Mouse (Mus musculus): ENCODE data around the gene Pxylp1. TPM values are rescaled to one million over a fixed set of nuclear protein-coding genes. Genes with fewer than 3 reads are reported as not detected.
A peak's percentile ranks its signal among the peaks of the same experiment; 100 is the strongest.

Pxylp1 gene
- polyA plus RNA-seq, 1 experiment from 2014 or later = 25.6 TPM

DNA sequence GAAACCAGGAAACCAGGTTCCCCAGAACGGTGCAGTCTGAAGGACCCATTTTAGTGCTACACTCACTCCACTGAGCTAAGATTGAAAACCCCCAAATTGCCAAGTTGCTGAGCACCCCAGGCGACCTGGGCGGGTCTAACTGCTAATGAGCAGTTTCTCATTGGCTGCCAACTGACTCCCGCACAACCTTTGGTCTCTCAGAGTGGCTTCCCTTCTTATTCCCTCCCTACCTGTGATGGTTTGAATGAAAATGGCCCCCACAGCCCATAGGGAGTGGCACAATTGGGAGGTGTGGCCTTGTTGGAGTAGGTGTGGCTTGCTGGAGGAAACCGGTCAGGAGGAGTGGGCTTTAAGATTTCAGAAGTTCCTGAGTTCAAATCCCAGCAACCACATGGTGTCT lies 58.9 kb downstream of the Pxylp1 start:
- Histone ChIP-seq H3K27ac (peak overlapping the region; percentile 31; the same call in 1 of the 2 replicates), H3K27me3 (no peaks in the 10 kb centered on the region), H3K4me1 (peaks cover 24% of the 10 kb centered on the region), H3K4me2 (replicated peaks) (no peak overlapping the region), H3K9me3 (no peaks in the 10 kb centered on the region), H3K36me3 (no peaks in the 10 kb centered on the region), H3K9ac (no peak overlapping the region), H3K4me3 (no peak overlapping the region)
- 51% methylated on average over 5 of the region's 5 CpGs for WGBS
- no peak for ATAC-seq (ENCODE audit: insufficient number of reproducible peaks, insufficient read depth, low FRiP score, low TSS enrichment)

DNA sequence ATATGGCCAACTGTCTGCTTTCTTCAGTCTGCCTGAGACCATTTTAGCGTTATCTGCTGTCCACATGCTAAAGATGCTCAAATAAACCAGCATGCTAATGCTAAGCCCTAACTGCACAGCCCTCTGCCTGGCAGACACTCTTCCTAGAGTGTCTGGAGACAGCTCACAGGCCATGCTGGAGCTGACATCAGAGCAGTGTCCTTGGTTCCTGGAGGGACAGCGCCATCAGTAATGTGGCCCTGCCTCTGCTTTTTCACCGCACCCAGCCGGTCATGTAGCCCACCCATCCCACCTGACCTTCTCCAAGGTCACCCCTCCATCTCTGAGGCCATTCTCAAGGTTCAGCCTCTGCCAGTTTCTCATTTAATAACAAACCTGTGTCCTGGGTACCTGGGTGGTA lies 60.0 kb downstream of the Pxylp1 start:
- H3K27me3 ChIP-seq = no peaks in the 10 kb centered on the region
- no peaks in the 10 kb centered on the region for H3K36me3 ChIP-seq
- H3K27ac ChIP-seq = no peak overlapping the region
- H3K4me1 ChIP-seq = peaks cover 23% of the 10 kb centered on the region
- no peak overlapping the region for H3K4me3 ChIP-seq
- no peak overlapping the region for H3K4me2 ChIP-seq (replicated peaks)
- no peak overlapping the region for H3K9ac ChIP-seq
- 64% methylated on average over 4 of the region's 4 CpGs for WGBS
- no peak for ATAC-seq (ENCODE audit: insufficient number of reproducible peaks, insufficient read depth, low FRiP score, low TSS enrichment)
- no peaks in the 10 kb centered on the region for H3K9me3 ChIP-seq

DNA sequence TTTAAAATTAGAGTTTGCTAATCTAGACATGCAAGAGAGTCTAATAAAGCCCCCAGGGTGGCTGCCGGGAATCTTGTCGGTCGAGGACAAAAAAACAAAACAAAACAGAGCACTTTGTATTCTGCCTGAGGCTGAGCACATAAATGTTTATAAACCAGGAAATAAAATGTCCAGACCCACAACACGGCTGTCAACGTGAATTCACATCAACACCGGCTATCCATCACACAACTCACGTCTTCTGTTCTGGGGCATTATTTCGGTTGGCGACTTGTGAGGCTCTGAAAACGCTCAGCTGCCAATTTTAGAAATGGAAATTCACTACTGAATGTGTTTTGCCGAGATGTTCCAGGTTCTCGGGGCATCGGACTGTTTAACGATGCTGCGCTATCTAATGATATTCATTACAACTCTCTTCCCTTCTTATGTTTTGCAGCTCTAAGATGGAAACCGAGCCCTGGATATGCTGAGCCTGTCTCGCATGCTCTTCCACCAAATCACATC lies 61.6 kb downstream of the Pxylp1 start:
- H3K4me3 ChIP-seq = no peak overlapping the region

DNA sequence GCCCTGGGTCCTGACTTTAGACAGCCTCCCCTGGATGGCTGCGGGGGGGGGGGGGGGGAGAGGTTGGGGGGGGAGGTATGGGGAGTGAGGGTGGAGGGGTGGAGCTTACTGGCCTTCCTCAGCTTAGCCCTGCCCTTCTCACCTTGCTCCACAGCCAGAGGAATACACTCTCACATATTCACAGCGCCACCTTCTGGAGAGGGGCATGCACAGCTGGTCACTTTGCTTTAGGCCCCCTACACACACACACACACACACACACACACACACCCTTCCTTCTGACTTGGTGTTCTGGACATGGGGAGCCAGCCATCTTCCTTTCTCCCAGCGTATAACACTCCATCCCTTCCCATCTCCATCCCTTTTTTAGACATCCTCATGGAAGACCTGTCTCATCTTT lies 62.8 kb downstream of the Pxylp1 start:
- WGBS = 70% methylated on average over 2 of the region's 3 CpGs
- Histone ChIP-seq H3K4me2 (replicated peaks) (no peak overlapping the region), H3K9me3 (no peaks in the 10 kb centered on the region), H3K4me1 (peaks cover 20% of the 10 kb centered on the region), H3K27ac (no peak overlapping the region), H3K9ac (no peak overlapping the region), H3K27me3 (no peaks in the 10 kb centered on the region; the same call in 1 of the 2 replicates), H3K36me3 (peaks cover 5% of the 10 kb centered on the region; the same call in 1 of the 2 replicates), H3K4me3 (no peak overlapping the region)
- ATAC-seq (ENCODE audit: insufficient number of reproducible peaks, insufficient read depth, low FRiP score, low TSS enrichment) = no peak

More for the DNA sequence above, 61.6 kb downstream of the Pxylp1 start:
- ATAC-seq (ENCODE audit: insufficient number of reproducible peaks, insufficient read depth, low FRiP score, low TSS enrichment) = no peak
- H3K9ac ChIP-seq = no peak overlapping the region
- H3K4me2 ChIP-seq (replicated peaks) = no peak overlapping the region
- H3K9me3 ChIP-seq = no peaks in the 10 kb centered on the region
- no peaks in the 10 kb centered on the region; the same call in 1 of the 2 replicates for H3K27me3 ChIP-seq
- no peak overlapping the region for H3K27ac ChIP-seq
- peaks cover 20% of the 10 kb centered on the region for H3K4me1 ChIP-seq
- 66% methylated on average over 17 of the region's 17 CpGs for WGBS
- H3K36me3 ChIP-seq = no peaks in the 10 kb centered on the region

DNA sequence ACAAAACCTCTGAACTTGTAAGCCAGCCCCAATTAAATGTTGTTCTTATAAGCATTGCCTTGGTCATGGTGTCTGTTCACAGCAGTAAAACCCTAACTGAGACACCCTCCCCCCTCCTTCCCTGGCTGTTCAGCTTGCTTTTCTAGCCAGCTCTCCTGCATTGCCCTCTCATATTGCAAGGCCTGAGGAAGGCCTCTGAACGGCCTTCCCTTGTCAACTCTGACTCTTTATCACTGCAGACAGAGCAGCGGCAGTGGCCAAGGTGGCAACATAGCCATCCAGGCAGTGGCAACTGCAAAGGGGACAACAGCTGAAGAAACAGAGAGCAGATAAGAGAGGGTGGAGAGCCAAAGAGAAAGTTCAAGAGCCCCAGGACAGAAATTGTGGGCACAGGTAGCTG lies 64.4 kb downstream of the Pxylp1 start:
- Histone ChIP-seq H3K27me3 (no peaks in the 10 kb centered on the region; the same call in 1 of the 2 replicates), H3K4me2 (replicated peaks) (no peak overlapping the region), H3K36me3 (peaks cover 9% of the 10 kb centered on the region; the same call in 1 of the 2 replicates), H3K27ac (no peak overlapping the region), H3K4me3 (no peak overlapping the region), H3K4me1 (peaks cover 18% of the 10 kb centered on the region), H3K9me3 (no peaks in the 10 kb centered on the region), H3K9ac (no peak overlapping the region)
- WGBS = 55% methylated on average over 2 of the region's 2 CpGs
- no peak for ATAC-seq (ENCODE audit: insufficient number of reproducible peaks, insufficient read depth, low FRiP score, low TSS enrichment)

DNA sequence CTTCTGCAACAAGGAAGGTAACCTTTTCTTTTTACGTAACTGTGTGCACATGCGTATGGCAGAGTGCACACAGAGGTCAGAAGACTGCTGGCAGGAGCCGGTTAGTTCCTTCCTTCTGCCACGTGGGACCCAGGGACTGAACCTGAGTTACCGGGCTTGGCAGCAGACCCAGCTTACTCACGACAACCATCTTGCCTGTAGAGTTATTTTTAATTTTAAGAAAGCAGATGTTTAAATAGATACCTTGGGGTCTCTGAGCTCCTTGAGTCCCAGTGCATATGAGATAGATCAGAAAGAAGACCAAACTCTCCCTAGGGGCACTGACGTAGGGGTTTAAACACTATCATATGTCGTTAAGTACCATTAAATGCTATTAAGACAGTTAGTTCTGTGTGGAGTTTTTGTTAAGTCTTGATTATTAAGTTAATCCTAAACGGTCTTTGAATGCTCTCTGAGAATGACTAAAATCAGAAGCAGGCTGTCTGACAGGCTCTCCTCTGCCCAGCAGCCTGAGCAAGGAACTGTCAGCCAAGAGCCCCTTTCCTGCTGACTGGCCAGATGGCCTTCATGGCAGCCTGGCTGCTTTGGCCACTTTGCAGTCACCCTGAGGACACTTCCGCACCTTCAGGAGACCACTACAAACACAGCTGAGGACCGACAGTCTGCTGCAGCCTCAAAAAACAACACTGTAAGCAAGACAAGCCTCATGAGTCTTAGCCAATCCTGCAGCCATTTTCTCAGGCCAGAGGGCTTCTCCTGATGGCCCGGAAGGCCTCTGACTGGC lies 65.3 kb downstream of the Pxylp1 start:
- no peak overlapping the region for H3K4me3 ChIP-seq
- no peaks in the 10 kb centered on the region; the same call in 1 of the 2 replicates for H3K27me3 ChIP-seq
- H3K4me1 ChIP-seq = peaks cover 11% of the 10 kb centered on the region
- no peaks in the 10 kb centered on the region for H3K9me3 ChIP-seq
- H3K4me2 ChIP-seq (replicated peaks) = no peak overlapping the region
- no peak for ATAC-seq (ENCODE audit: insufficient number of reproducible peaks, insufficient read depth, low FRiP score, low TSS enrichment)
- H3K36me3 ChIP-seq = peaks cover 9% of the 10 kb centered on the region; the same call in 1 of the 2 replicates
- H3K9ac ChIP-seq = no peak overlapping the region
- WGBS = 32% methylated on average over 12 of the region's 12 CpGs
- peak overlapping the region; percentile 55 for H3K27ac ChIP-seq

DNA sequence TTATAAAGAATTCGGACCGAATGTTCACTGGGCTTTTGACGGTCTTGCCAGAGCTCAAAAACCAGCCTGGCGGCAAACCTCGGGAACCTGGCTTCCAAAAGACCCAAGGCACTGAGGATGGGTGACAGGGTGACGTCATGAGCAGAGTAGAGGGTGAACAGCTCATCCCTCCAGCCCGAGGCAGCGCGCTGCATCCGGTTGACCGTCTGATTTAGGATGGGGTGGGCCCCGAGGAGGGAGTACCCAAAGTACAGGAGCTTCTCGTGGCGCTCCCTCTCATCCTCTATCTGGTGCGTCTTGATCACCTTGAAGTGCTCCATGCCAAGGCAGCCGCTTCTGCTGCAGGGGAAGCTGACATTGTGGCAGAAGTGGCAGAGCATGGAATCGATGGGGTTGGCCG lies 67.6 kb downstream of the Pxylp1 start:
- H3K27me3 ChIP-seq = no peaks in the 10 kb centered on the region; the same call in 1 of the 2 replicates
- H3K27ac ChIP-seq = no peak overlapping the region
- ATAC-seq (ENCODE audit: insufficient number of reproducible peaks, insufficient read depth, low FRiP score, low TSS enrichment) = no peak
- H3K9me3 ChIP-seq = no peaks in the 10 kb centered on the region
- H3K4me3 ChIP-seq = no peak overlapping the region
- 96% methylated on average over 18 of the region's 18 CpGs for WGBS
- no peak overlapping the region for H3K4me2 ChIP-seq (replicated peaks)
- peaks cover 9% of the 10 kb centered on the region; the same call in 1 of the 2 replicates for H3K36me3 ChIP-seq
- H3K9ac ChIP-seq = no peak overlapping the region
- H3K4me1 ChIP-seq = peaks cover 11% of the 10 kb centered on the region

DNA sequence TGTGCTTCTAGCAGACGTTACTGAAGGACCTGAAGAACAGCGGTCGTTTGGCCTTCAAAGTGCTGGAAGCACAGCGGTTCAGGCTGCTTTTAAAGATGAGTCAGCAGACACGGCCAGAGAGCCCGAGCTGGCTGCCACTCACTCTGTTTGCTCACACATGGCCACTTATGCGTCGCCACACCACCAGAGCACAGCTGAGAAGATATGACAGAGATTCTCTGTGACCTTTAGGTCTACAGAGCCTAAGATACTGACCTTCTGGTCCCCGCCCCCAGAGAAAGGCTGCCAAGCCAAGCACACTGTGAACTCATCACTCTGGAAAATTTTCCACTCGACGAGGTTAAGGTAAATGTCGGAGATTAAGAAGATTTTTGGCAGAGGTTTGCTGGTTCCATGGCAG lies 68.4 kb downstream of the Pxylp1 start:
- no peak for ATAC-seq (ENCODE audit: insufficient number of reproducible peaks, insufficient read depth, low FRiP score, low TSS enrichment)
- H3K9ac ChIP-seq = no peak overlapping the region
- H3K27ac ChIP-seq = no peak overlapping the region
- H3K4me3 ChIP-seq = no peak overlapping the region
- H3K27me3 ChIP-seq = no peaks in the 10 kb centered on the region; the same call in 1 of the 2 replicates
- peaks cover 9% of the 10 kb centered on the region; the same call in 1 of the 2 replicates for H3K36me3 ChIP-seq
- no peaks in the 10 kb centered on the region for H3K9me3 ChIP-seq
- WGBS = 83% methylated on average over 12 of the region's 12 CpGs
- H3K4me1 ChIP-seq = peaks cover 11% of the 10 kb centered on the region
- no peak overlapping the region for H3K4me2 ChIP-seq (replicated peaks)

DNA sequence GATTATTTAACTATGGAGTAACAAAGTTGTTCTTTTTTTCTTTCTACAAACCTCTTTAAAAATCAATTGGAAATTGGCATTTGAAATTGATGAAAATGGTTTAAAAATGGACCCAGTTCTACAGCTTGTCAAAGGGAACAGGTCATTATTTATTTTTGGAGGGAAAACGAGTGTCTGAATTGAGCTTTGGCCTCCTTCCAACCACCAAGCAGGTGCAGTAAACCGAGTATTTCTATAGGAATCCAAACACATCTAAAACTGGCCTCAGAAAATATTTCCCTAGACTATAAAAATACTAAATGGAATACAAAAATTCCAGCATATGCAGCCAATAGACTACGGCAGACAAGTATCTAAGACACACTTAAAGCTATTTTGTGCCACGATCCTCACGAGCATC lies 68.9 kb downstream of the Pxylp1 start:
- no peak for ATAC-seq (ENCODE audit: insufficient number of reproducible peaks, insufficient read depth, low FRiP score, low TSS enrichment)
- H3K4me3 ChIP-seq = no peak overlapping the region
- H3K9me3 ChIP-seq = no peaks in the 10 kb centered on the region
- 68% methylated on average over 5 of the region's 5 CpGs for WGBS
- H3K36me3 ChIP-seq = peaks cover 9% of the 10 kb centered on the region; the same call in 1 of the 2 replicates
- H3K27ac ChIP-seq = no peak overlapping the region
- no peaks in the 10 kb centered on the region; the same call in 1 of the 2 replicates for H3K27me3 ChIP-seq
- no peak overlapping the region for H3K4me2 ChIP-seq (replicated peaks)
- no peak overlapping the region for H3K9ac ChIP-seq
- peaks cover 14% of the 10 kb centered on the region for H3K4me1 ChIP-seq

DNA sequence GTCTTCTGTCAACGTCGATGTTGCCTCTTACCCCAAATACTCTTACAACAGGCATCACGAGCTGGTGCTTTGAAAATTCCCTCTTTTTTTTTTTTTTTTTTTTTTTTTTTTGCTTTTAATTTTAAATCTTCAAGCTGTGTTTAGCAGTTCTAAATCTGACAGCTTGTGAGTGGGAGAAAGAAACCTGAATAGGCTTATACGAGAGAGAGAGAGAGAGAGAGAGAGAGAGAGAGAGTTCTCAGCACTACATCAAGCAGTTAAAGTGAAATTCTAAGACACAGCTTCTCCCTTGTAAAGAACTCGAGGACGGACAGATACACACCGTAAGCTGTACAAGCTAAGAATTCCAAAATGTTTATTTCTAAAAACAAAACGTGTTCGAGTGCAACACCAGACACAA lies 69.5 kb downstream of the Pxylp1 start:
- Histone ChIP-seq H3K4me3 (no peak overlapping the region), H3K36me3 (peaks cover 9% of the 10 kb centered on the region; the same call in 1 of the 2 replicates), H3K4me2 (replicated peaks) (no peak overlapping the region), H3K27me3 (no peaks in the 10 kb centered on the region; the same call in 1 of the 2 replicates), H3K27ac (no peak overlapping the region), H3K9ac (no peak overlapping the region), H3K9me3 (no peaks in the 10 kb centered on the region), H3K4me1 (peaks cover 9% of the 10 kb centered on the region)
- WGBS = 85% methylated on average over 9 of the region's 9 CpGs
- ATAC-seq (ENCODE audit: insufficient number of reproducible peaks, insufficient read depth, low FRiP score, low TSS enrichment) = no peak

DNA sequence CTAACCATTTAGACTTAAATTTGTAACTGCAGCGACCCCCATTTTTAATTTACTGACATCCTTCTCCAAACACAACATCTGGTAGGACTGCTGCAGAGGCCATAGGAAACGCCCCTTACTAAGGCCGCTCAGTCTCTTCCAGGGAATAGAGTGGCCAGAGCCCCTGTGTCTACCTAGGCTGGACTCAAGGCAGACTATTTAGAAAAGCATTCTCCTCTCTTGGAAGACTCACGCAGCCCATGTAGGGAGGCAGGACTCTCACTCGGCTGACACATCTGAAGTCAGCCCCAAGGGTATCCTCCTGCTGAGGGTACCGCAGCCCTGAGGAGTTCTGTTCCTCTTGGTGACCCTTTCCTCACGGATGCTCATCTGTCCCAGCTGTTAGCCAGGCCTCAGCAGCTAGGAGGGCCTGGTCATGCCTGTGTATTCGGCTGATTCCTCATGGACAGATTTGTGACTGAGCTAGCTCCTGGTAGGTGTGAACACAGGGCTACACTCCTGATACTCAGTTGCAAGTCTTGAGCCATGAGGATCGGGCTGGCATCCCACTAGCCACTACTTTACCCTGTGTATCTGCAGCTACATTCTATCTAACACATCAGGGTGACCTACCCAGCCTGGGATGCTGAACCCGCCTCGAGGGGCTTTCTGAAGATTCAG lies 73.5 kb downstream of the Pxylp1 start:
- H3K9ac ChIP-seq = no peak overlapping the region
- no peaks in the 10 kb centered on the region for H3K9me3 ChIP-seq
- ATAC-seq (ENCODE audit: insufficient number of reproducible peaks, insufficient read depth, low FRiP score, low TSS enrichment) = no peak
- no peak overlapping the region for H3K4me3 ChIP-seq
- no peak overlapping the region for H3K4me2 ChIP-seq (replicated peaks)
- WGBS = 61% methylated on average over 11 of the region's 11 CpGs
- no peaks in the 10 kb centered on the region for H3K27me3 ChIP-seq
- no peak overlapping the region for H3K27ac ChIP-seq
- H3K4me1 ChIP-seq = 0 out of 2 replicates have a peak, but pooled peaks cover 3% of the 10 kb centered on the region
- H3K36me3 ChIP-seq = no peaks in the 10 kb centered on the region

Data from embryonic facial prominence, embryonic 12.5 days (tissue).